Mouse (Mus musculus) heart, postnatal 0 days (tissue): Measurements from ENCODE around the gene Tln2.

Experiments used
- CTCF ChIP-seq: IDR thresholded peaks from 2 replicates; pipeline ENCODE4 v1.5.1; 2016; ENCODE audit warnings: antibody characterized with exemption, control low read depth, low read depth
- EP300 ChIP-seq: IDR thresholded peaks from 2 replicates; pipeline ENCODE4 v1.6.1; 2016; ENCODE audit warnings: antibody characterized with exemption, low read depth

- no peak for TF ChIP-seq EP300
- no peak for TF ChIP-seq CTCF
Observed at GRCm38 (mm10) chr9:67287457-67287856, 272.0 kb downstream of the Tln2 start.
